Mouse (Mus musculus) myocyte (in vitro differentiated cells): Measurements from ENCODE around the gene Fam196b. TPM values are rescaled to one million over a fixed set of nuclear protein-coding genes. Genes with fewer than 3 reads are reported as not detected.

ENCODE experiments used
- H3K27me3 ChIP-seq: one replicate; pipeline ENCODE4 v1.6.1; 2011; ENCODE audit not compliant: control insufficient read depth, insufficient read depth, insufficient read length
- H3K36me3 ChIP-seq: one replicate; pipeline ENCODE4 v1.6.1; 2011; ENCODE audit not compliant: control insufficient read depth, insufficient read depth
- H3K4me2 ChIP-seq: one replicate; pipeline ENCODE4 v1.6.1; 2011; ENCODE audit warnings: low read depth, control low read depth
- H3K4me3 ChIP-seq: one replicate; pipeline ENCODE4 v1.5.1; 2011; ENCODE audit warnings: mild to moderate bottlenecking, control low read depth, moderate library complexity
- H3K79me2 ChIP-seq: one replicate; pipeline ENCODE4 v1.6.1; 2011; ENCODE audit not compliant: control insufficient read depth, insufficient read depth
- H3ac ChIP-seq: one replicate; pipeline ENCODE4 v1.6.1; 2011; ENCODE audit not compliant: control insufficient read depth, insufficient read length
- CEBPB ChIP-seq: IDR thresholded peaks from 2 replicates; pipeline ENCODE4 v1.6.1; 2011; ENCODE audit warnings: mild to moderate bottlenecking, moderate library complexity; ENCODE audit not compliant: poor library complexity, insufficient read depth, severe bottlenecking
- E2F4 ChIP-seq: IDR thresholded peaks from one replicate; pipeline ENCODE4 v1.6.1; 2011; ENCODE audit warnings: mild to moderate bottlenecking, control low read depth, moderate library complexity; ENCODE audit not compliant: insufficient read depth
- MAX ChIP-seq: IDR thresholded peaks from one replicate; pipeline ENCODE4 v1.6.1; 2011; ENCODE audit warnings: low read depth, mild to moderate bottlenecking, control low read depth
- MYOD1 ChIP-seq, 3 experiments: IDR thresholded peaks; one replicate each; pipeline ENCODE4 v1.6.1; 2011; ENCODE audit warnings: control low read depth in 2 of 3, low read depth in 2 of 3, mild to moderate bottlenecking in 2 of 3, moderate library complexity in 1 of 3; ENCODE audit not compliant: insufficient read length in 2 of 3, control insufficient read depth in 1 of 3
- MYOG ChIP-seq, 3 experiments: IDR thresholded peaks; one replicate each; pipeline ENCODE4 v1.6.1; 2011; ENCODE audit warnings: control low read depth in 2 of 3, low read depth in 2 of 3, mild to moderate bottlenecking in 2 of 3; ENCODE audit not compliant: insufficient read length in 2 of 3, control insufficient read depth in 1 of 3, insufficient read depth in 1 of 3
- POLR2A ChIP-seq: IDR thresholded peaks from one replicate; pipeline ENCODE4 v1.6.1; 2011; ENCODE audit warnings: low read depth, mild to moderate bottlenecking, control low read depth, moderate library complexity; ENCODE audit not compliant: insufficient read length
- POLR2AphosphoS2 ChIP-seq: IDR thresholded peaks from one replicate; pipeline ENCODE4 v1.6.1; 2011; ENCODE audit warnings: low read depth, control low read depth; ENCODE audit not compliant: insufficient read length
- REST ChIP-seq: IDR thresholded peaks from one replicate; pipeline ENCODE4 v1.6.1; 2011; ENCODE audit warnings: mild to moderate bottlenecking, control low read depth, moderate library complexity; ENCODE audit not compliant: insufficient read depth, insufficient read length
- SRF ChIP-seq: IDR thresholded peaks from one replicate; pipeline ENCODE4 v1.6.1; 2011; ENCODE audit warnings: low read depth; ENCODE audit not compliant: control insufficient read depth, insufficient read length
- TCF12 ChIP-seq: IDR thresholded peaks from one replicate; pipeline ENCODE4 v1.6.1; 2011; ENCODE audit warnings: mild to moderate bottlenecking, control low read depth; ENCODE audit not compliant: poor library complexity, insufficient read depth, severe bottlenecking
- TCF3 ChIP-seq: IDR thresholded peaks from one replicate; pipeline ENCODE4 v1.6.1; 2011; ENCODE audit warnings: low read depth, control low read depth; ENCODE audit not compliant: insufficient read length
- USF1 ChIP-seq: IDR thresholded peaks from one replicate; pipeline ENCODE4 v1.6.1; 2011; ENCODE audit warnings: low read depth, mild to moderate bottlenecking, control low read depth, moderate library complexity
- polyA plus RNA-seq: library from polyadenylated mRNA; unstranded; fragments of >200 nt; fragmentation: generic; extraction: Trizol; gene quantifications from one replicate; pipeline ENCODE4 v1.2.1, GENCODE M21; 2012; ENCODE audit warnings: missing spikeins

Gene Fam196b
- polyA plus RNA-seq, 1 experiment = not detected

- Histone ChIP-seq H3ac (no peak overlapping the region), H3K4me2 (no peak overlapping the region), H3K36me3 (no peaks in the 10 kb centered on the region), H3K27me3 (no peaks in the 10 kb centered on the region), H3K4me3 (no peak overlapping the region), H3K79me2 (no peaks in the 10 kb centered on the region)
- TF ChIP-seq CEBPB = no peak
- no peak for TF ChIP-seq POLR2A
- no peak for TF ChIP-seq TCF12
- TF ChIP-seq E2F4 = no peak
- no peak for TF ChIP-seq MYOD1 (IDR thresholded peaks at IDR 0.05; ENCODE audit: control insufficient read depth in 1 of 3, insufficient read length in 2 of 3, low read depth in 2 of 3)
- TF ChIP-seq SRF = no peak
- TF ChIP-seq TCF3 = no peak
- TF ChIP-seq REST = no peak
- no peak for TF ChIP-seq USF1
- no peak for TF ChIP-seq MYOG (IDR thresholded peaks at IDR 0.05; ENCODE audit: control insufficient read depth in 1 of 3, insufficient read depth in 1 of 3, insufficient read length in 2 of 3, low read depth in 2 of 3)
- no peak for TF ChIP-seq POLR2AphosphoS2
- no peak for TF ChIP-seq MAX
Measured at GRCm38 (mm10) chr11:34469792-34470191, 155.2 kb downstream of the Fam196b start.

Other genes starting within 250 kb of the Fam196b start
- not detected for gene 4930469K13Rik, start 216.3 kb upstream of the Fam196b start, polyA plus RNA-seq
- gene Foxi1, start 106.7 kb upstream of the Fam196b start, polyA plus RNA-seq = not detected